Mouse (Mus musculus): ENCODE data around the gene Iqcf1. TPM values are rescaled to one million over a fixed set of nuclear protein-coding genes. Genes with fewer than 3 reads are reported as not detected.

Gene Iqcf1
- polyA plus RNA-seq, 1 experiment from 2014 or later, result not detected

DNA sequence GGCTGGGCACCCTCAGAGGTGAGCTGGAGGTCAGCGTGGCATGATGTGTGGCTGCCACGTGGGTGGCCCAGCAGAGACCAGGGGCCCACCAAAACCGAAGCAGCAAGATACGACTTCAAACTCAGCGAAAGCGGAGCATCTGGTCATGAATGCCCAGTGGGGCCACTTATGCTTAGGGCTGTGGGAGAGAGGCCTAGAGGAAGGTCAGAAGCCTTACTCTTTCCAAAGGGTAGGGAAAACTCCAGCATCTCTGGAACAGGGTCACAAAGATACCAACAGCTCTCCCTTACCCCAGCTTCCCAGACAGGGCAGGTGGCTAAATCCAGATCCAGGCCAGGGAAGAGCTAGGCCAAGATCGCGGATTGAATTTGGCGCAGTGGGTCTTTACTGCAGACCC, 42.6 kb upstream of the Iqcf1 start:
- H3K27me3 ChIP-seq, result no peaks in the 10 kb centered on the region

DNA sequence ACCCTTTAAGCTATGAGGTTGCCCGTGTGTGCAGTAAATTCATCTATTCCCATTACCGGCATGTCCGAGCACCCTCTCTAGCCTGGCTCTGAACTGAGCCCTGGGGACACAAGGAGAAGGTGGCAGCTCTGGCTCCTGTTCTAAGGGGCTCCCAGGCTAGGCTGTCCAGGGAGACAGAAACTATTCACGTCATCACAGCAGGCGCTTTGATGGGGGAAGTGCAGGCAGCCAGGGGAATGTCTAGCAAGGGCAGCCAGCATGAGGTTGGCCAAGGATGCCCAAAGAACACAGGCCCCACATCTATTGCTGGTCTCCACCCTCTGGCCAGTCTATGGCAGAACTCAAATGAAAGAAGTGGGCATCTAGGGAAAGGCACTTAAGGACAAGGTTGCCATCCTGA, 41.8 kb upstream of the Iqcf1 start:
- peak overlapping the region; percentile 79 for H3K4me3 ChIP-seq
- H3K4me1 ChIP-seq (replicated peaks), result peaks cover 69% of the 10 kb centered on the region
- H3K36me3 ChIP-seq, result peaks cover 37% of the 10 kb centered on the region
- H3K4me2 ChIP-seq, result peak overlapping the region; percentile 100
- 41% methylated on average over 5 of the region's 5 CpGs for WGBS
- peak overlapping the region; percentile 97 for H3K27ac ChIP-seq
- no peak for ATAC-seq (ENCODE audit: low FRiP score)
- H3K9ac ChIP-seq, result peak overlapping the region; percentile 94
- no peaks in the 10 kb centered on the region for H3K9me3 ChIP-seq
- H3K27me3 ChIP-seq, result no peaks in the 10 kb centered on the region

More for the DNA sequence above, 42.6 kb upstream of the Iqcf1 start:
- peak overlapping the region; percentile 97 for H3K27ac ChIP-seq
- H3K4me2 ChIP-seq, result peak overlapping the region; percentile 100
- peak overlapping the region; percentile 79 for H3K4me3 ChIP-seq
- H3K9ac ChIP-seq, result peak overlapping the region; percentile 94
- ATAC-seq (ENCODE audit: low FRiP score), result no peak
- peaks cover 76% of the 10 kb centered on the region for H3K4me1 ChIP-seq (replicated peaks)
- H3K9me3 ChIP-seq, result no peaks in the 10 kb centered on the region
- H3K36me3 ChIP-seq, result peaks cover 32% of the 10 kb centered on the region
- WGBS, result 32% methylated on average over 9 of the region's 9 CpGs

DNA sequence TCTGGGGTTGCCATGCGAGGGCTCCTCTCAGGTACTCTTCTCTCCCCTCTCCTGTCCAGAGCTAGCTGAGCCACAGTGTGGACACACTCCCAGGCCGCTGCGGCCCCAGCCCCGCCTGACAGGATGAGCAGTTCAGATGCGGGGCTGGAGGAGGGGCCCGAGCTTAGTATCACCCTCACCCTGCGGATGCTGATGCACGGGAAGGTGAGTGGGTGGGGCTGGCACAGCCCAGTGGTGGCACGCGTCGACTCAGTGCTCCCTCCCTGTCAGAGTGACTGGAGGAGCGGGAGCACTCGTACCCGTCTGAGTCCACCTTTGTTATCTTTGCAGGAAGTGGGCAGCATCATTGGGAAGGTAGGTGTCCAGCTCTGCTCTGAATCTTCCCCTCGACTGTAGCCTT, 39.8 kb upstream of the Iqcf1 start:
- H3K4me2 ChIP-seq, result no peak overlapping the region
- H3K4me1 ChIP-seq (replicated peaks), result peaks cover 74% of the 10 kb centered on the region
- no peaks in the 10 kb centered on the region for H3K9me3 ChIP-seq
- H3K36me3 ChIP-seq, result peaks cover 55% of the 10 kb centered on the region
- no peak for ATAC-seq (ENCODE audit: low FRiP score)
- no peak overlapping the region for H3K27ac ChIP-seq
- no peaks in the 10 kb centered on the region for H3K27me3 ChIP-seq
- 81% methylated on average over 15 of the region's 15 CpGs for WGBS
- peak overlapping the region; percentile 46 for H3K9ac ChIP-seq
- H3K4me3 ChIP-seq, result no peak overlapping the region

DNA sequence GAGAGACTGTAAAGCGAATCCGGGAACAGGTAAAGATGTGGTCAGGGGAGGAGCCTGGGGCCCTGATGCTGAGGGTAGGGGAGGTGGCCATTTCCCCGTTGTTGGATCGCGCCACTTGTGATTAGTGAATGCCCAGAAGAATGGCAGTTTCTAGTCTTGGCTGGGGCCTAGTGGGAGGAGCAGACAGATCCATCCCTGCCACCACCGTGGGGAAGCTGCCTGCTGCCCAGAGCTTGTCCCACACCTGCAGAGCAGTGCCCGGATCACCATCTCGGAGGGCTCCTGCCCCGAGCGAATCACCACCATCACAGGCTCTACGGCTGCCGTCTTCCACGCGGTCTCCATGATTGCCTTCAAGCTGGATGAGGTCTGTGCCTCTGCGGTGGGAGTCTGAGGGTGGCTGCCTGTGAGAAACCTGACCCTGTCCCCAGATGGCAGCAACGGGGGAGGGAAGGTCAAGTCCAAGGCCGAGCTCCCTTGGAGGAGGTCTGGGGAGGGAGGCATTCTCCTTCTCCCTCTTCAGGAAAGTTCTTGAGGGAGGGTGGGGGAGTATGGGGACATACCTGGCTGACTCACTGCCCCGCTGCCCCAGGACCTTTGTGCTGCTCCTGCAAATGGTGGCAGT, 39.3 kb upstream of the Iqcf1 start:
- Histone ChIP-seq H3K27ac (no peak overlapping the region), H3K4me2 (no peak overlapping the region), H3K9ac (peak overlapping the region; percentile 46; the same call in 1 of the 2 replicates), H3K4me1 (replicated peaks) (peaks cover 74% of the 10 kb centered on the region), H3K9me3 (no peaks in the 10 kb centered on the region), H3K4me3 (no peak overlapping the region), H3K27me3 (no peaks in the 10 kb centered on the region), H3K36me3 (peaks cover 55% of the 10 kb centered on the region)
- no peak for ATAC-seq (ENCODE audit: low FRiP score)
- WGBS, result 76% methylated on average over 18 of the region's 18 CpGs

DNA sequence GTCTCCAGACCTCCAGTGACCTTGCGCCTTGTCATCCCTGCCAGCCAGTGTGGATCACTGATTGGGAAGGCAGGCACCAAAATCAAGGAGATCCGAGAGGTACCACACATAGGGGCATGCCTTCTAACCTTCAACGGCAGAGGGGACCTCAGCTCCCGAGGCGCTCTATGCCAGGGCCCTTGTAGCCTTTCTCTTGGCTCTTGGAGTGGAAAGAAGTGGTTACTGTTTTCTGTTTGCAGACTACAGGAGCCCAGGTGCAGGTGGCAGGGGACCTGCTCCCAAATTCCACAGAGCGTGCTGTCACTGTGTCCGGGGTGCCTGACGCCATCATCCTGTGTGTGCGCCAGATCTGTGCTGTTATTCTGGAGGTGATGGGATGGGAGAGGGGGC, 38.7 kb upstream of the Iqcf1 start:
- no peak overlapping the region for H3K4me2 ChIP-seq
- no peaks in the 10 kb centered on the region for H3K9me3 ChIP-seq
- peaks cover 55% of the 10 kb centered on the region for H3K36me3 ChIP-seq
- no peak for ATAC-seq (ENCODE audit: low FRiP score)
- H3K27ac ChIP-seq, result no peak overlapping the region
- H3K4me3 ChIP-seq, result no peak overlapping the region
- H3K4me1 ChIP-seq (replicated peaks), result peaks cover 74% of the 10 kb centered on the region
- WGBS, result 94% methylated on average over 9 of the region's 9 CpGs
- H3K27me3 ChIP-seq, result no peaks in the 10 kb centered on the region
- H3K9ac ChIP-seq, result no peak overlapping the region

DNA sequence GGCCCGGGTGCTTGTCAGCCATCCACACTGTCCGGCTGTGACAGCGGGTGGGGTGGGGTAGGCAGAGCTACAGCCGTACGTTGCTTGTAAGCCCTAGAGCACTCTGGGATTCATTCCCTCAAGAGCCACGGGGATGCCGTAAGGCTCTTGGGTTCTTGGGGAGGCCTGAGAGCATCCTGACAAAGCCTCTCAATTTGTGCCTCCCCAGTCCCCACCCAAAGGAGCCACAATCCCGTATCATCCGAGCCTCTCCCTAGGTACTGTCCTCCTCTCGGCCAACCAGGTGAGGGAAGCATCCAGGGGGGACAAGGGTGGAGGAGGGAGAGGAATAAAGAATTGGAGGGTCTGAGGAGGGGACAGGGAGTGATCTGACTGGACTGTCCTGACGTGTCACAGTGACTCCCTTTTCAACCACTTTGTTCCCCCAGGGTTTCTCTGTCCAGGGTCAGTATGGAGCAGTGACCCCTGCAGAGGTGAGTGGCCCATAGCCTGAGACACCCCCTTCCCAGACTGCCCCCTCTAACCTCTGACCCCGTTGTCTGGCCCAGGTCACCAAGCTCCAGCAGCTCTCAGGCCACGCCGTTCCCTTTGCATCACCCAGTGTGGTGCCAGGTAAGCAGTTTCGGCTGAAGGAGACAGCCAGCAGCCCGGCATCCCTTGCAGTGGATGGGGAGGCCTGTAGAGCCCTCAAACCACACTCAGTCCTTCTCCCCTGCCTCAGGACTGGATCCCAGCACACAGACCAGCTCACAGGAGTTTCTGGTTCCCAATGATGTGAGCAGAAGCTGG, 37.9 kb upstream of the Iqcf1 start:
- Histone ChIP-seq H3K36me3 (peaks cover 55% of the 10 kb centered on the region), H3K4me1 (replicated peaks) (peaks cover 69% of the 10 kb centered on the region)
- WGBS, result 84% methylated on average over 16 of the region's 16 CpGs

DNA sequence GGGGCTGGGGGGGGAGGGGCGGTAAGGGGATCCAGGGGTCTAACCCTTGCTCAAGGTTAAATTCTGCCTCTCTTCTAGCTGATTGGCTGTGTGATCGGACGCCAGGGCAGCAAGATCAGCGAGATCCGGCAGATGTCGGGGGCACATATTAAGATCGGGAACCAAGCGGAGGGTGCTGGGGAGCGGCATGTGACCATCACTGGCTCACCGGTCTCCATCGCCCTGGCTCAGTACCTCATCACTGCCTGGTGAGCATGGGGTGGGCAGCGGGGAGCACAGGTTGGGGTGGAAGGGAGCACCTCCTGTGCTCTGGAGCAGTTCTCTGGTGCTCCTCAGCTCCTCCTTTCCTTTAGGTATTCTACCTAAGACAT, 37.4 kb upstream of the Iqcf1 start:
- no peak overlapping the region for H3K9ac ChIP-seq
- H3K27me3 ChIP-seq, result no peaks in the 10 kb centered on the region
- 95% methylated on average over 12 of the region's 12 CpGs for WGBS
- H3K4me3 ChIP-seq, result no peak overlapping the region
- no peak overlapping the region for H3K27ac ChIP-seq
- peaks cover 53% of the 10 kb centered on the region for H3K36me3 ChIP-seq
- no peak overlapping the region for H3K4me2 ChIP-seq
- no peaks in the 10 kb centered on the region for H3K9me3 ChIP-seq
- ATAC-seq (ENCODE audit: low FRiP score), result no peak
- H3K4me1 ChIP-seq (replicated peaks), result peaks cover 63% of the 10 kb centered on the region

More for the DNA sequence above, 37.9 kb upstream of the Iqcf1 start:
- Histone ChIP-seq H3K4me3 (no peak overlapping the region), H3K4me2 (no peak overlapping the region), H3K27ac (no peak overlapping the region), H3K9me3 (no peaks in the 10 kb centered on the region), H3K9ac (no peak overlapping the region), H3K27me3 (no peaks in the 10 kb centered on the region)
- no peak for ATAC-seq (ENCODE audit: low FRiP score)

DNA sequence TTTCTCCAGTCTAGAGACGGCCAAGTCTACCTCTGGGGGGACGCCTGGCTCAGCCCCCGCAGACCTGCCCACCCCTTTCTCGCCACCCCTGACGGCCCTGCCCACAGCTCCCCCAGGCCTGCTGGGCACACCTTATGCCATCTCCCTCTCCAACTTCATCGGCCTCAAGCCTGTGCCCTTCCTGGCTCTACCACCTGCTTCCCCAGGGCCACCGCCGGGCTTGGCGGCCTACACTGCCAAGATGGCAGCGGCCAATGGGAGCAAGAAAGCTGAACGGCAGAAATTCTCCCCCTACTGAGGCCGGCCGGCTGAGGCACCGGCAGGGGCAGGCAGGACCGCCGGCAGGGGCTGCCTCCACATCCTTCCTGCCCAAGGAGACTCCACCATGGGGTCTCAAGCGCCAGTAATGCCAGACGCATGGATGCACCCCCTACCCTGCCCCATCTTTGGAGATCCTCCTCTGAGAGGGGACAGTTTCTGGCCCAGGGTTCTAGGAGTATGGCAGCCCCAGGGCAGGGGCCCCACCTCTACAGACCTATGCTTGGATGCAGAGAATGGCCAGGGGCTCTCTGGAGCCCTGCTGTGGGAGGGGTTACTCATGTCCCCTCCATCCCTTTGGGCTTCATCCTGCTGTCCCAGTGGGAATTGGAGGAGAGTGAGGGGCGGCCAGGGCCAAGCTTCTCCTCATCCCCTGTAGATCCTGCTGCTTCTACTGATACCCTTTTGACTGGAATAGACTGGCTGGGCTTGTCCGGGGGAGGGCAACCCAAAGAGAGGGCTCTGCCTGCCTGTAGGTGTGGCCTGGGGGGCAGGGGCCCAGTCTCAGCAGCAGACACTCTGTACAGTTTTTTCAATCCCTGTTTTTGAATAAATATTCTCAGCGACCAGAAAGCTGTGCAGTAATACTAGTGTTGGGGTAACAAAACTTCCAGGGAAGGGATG, 36.4 kb upstream of the Iqcf1 start:
- Histone ChIP-seq H3K9ac (no peak overlapping the region), H3K9me3 (no peaks in the 10 kb centered on the region), H3K4me3 (no peak overlapping the region), H3K4me2 (no peak overlapping the region), H3K27me3 (no peaks in the 10 kb centered on the region), H3K36me3 (peaks cover 47% of the 10 kb centered on the region), H3K4me1 (replicated peaks) (peaks cover 53% of the 10 kb centered on the region), H3K27ac (no peak overlapping the region)
- WGBS, result 77% methylated on average over 21 of the region's 21 CpGs
- ATAC-seq (ENCODE audit: low FRiP score), result no peak

DNA sequence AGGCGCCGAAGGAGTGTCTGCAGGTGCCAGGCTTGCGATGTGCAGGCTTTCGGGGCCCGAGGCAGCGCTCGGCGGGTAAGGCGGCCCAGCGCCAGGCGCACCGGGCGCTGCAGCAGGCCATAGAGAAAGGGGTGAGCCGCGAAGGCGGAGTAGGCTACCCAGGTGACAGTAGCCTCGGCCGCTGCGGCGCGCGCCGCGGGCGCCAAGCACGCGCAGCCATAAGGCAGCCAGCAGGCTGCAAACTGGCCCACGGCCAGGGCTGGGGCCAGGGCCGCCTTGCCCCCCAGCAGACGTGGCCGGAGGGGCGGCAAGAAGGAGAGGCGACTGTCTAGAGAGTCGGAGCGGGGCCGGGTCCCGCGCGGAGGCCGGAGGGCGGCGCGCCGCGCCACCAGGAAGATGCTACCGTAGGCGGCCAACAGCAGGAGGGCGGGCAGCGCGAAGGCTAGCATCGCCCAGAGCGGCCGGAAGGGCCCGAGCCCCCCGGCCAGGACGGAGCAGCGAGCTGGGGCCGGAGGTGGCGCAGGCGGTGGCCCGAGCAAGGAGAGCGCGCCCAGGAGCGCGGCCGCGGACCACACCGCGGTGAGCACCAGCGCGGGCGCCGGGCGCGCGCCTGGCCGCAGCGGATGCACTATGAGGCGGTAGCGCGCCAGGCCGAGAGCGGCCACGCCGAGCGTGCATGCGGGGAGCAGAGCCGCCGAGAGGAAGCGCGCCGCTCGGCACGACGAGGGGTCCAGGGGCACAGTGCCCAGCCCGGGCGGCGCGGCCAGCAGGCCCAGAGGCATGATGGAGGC, 34.8 kb upstream of the Iqcf1 start:
- Histone ChIP-seq H3K4me2 (peak overlapping the region; percentile 89), H3K36me3 (peaks cover 45% of the 10 kb centered on the region), H3K27ac (peak overlapping the region; percentile 88), H3K4me1 (replicated peaks) (peaks cover 37% of the 10 kb centered on the region), H3K27me3 (no peaks in the 10 kb centered on the region), H3K9ac (peak overlapping the region; percentile 82), H3K9me3 (no peaks in the 10 kb centered on the region), H3K4me3 (peak overlapping the region; percentile 51)
- peak; percentile 80 for ATAC-seq (ENCODE audit: low FRiP score)
- 2% methylated on average over 88 of the region's 99 CpGs for WGBS

DNA sequence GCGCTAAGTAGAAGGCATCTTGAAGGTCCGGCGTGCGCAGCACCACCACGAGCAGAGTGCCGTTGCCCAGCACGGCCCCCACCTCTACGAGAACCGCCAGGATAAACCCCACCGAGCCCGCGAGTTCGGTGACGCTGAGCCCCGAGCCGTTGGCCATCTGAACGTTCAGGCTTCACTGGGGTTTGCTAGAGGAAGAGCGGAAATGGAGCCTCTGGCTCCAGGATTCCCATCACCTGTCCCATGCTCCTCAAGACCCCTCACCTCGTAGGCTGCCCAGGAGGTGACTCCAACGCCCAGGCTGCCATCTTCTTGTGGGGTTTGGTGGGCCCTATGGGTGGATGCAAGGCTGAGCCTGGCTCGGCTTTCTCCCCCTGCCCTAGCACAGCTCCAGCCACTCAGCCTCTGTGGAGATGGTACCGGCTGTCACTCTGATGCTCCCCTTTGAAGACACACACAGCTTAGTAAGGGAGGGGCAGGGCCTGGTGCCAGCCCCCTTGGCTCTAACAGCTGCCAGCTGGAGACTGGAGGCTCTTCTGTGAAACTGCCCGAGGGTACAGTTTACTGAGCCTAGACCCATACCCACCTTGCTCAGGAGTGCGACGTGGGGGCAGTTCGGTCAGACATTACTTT, 34.1 kb upstream of the Iqcf1 start, which contains the start of gene Gpr62:
TSS of gene Gpr62 (minus strand) at position 368 of the 630 bp plus-strand sequence.
- Histone ChIP-seq H3K36me3 (peaks cover 38% of the 10 kb centered on the region), H3K4me2 (peak within 1 kb of the TSS; percentile 89), H3K27ac (peak within 1 kb of the TSS; percentile 88), H3K9ac (peak within 1 kb of the TSS; percentile 82), H3K27me3 (no peaks in the 10 kb centered on the region), H3K4me3 (peak within 1 kb of the TSS; percentile 51), H3K9me3 (no peaks in the 10 kb centered on the region), H3K4me1 (replicated peaks) (peaks cover 30% of the 10 kb centered on the region)
- WGBS, result 25% methylated on average over 26 of the region's 26 CpGs
- ATAC-seq (ENCODE audit: low FRiP score), result peak; percentile 50

DNA sequence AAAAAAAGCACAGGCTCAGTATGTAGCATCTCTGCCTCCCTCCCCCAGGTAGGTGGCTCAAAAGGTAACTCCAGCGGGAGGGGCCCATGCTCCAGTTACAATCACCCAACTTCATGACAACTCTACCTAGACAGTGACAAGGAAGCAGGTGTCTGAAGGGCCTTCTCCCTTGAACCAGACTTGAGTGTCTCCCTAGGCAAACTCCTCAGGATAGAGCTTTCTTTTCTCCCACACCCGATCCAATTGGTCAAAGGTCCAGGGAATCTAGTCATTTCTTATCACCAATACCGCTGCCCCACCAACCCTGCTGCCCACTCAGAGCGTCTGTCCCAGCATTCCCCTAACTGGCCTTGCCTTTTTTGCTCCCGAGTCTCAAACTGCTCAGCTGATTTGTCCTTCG, 33.0 kb upstream of the Iqcf1 start:
- WGBS, result 89% methylated on average over 6 of the region's 6 CpGs
- ATAC-seq (ENCODE audit: low FRiP score), result no peak
- no peaks in the 10 kb centered on the region for H3K9me3 ChIP-seq

More for the DNA sequence above, 33.0 kb upstream of the Iqcf1 start:
- Histone ChIP-seq H3K4me3 (no peak overlapping the region), H3K27me3 (no peaks in the 10 kb centered on the region), H3K27ac (no peak overlapping the region), H3K4me2 (no peak overlapping the region), H3K36me3 (peaks cover 28% of the 10 kb centered on the region), H3K4me1 (replicated peaks) (peaks cover 33% of the 10 kb centered on the region), H3K9ac (no peak overlapping the region)
